Mouse (Mus musculus) lung, postnatal 36 days (tissue): Measurements from ENCODE around the gene Rps4x.

Experiments
- DNase-seq: peaks from one replicate; pipeline ENCODE4 v3.0.0; 2022; ENCODE audit warnings: mixed read lengths

The Rps4x gene

DNA sequence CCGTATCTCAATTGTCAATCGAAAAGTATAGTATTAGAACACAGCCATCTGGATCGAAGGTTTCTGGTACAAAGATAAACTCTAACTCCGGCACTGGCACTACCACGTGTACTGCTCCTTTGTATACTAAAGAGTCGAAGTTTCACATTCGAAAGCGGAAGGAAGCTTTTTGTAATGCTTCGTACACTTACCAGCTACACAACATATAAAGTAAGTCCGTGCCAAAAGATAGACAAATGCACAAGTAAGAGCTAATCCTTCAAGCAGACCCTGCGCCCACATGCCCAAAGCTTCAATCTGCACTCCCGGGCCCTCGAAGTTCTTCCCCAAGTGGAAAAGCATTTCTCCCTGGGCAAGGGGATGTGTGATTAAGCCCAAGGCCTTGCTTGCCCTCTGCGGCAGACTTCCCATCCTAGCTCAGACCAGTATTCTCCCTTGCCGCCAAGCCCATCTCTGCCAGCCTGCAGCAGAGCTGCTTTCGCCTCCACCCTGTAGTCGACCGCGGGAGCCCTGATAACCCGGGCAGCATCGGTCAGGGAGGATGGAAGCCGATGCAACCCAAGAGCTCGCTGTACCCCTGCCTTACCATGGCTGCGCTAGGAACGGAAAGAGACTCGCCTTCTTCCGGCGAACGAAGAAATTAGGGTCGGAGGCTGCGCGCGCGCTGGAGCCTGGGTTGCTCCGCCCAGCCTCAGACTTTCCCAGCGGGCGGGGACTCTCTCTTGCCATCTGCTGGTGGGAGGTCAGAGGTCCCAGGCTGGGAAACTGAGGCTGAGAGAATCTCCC lies at the start of gene Rps4x:
Gene Rps4x (minus strand): TSS at position 683 of the 786 bp plus-strand sequence.
- DNase-seq = peak; percentile 86

DNA sequence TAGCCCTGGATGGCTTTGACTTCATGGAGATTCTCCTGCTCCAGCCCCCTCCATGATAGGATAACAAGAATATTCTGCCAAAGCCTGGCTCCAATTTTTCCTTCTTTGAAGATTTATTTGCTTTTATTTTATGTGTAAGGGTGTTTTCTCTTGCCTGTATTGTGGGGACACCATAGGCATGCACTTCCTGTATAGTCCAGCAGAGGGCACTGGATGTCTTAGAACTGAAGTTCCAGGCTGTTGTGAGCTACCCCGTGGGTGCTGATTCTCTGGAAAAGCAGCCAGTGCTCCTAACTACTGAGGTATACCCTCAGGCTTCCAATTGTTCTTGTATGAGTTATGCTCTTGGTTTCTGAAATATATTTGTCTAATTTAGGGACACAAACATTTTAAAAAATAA lies 29.9 kb upstream of the Rps4x start:
- DNase-seq = peak; percentile 59

DNA sequence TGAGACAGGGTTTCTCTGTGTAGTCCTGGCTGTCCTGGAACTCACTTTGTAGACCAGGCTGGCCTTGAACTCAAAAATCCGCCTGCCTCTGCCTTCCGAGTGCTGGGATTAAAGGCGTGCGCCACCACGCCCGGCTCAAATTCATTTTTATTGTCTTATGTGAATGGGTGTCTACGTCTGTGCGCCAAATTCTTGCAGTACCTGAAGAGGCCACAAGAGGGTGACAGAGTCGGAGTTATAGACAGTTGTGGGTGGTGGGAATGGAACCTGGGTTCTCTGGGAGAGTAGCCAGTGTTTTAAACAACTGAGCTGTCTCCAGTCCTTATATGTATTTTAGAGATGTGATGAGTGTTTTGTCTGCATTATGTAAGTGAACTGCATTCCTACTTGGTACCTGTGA lies 26.2 kb upstream of the Rps4x start:
- DNase-seq = peak; percentile 28

DNA sequence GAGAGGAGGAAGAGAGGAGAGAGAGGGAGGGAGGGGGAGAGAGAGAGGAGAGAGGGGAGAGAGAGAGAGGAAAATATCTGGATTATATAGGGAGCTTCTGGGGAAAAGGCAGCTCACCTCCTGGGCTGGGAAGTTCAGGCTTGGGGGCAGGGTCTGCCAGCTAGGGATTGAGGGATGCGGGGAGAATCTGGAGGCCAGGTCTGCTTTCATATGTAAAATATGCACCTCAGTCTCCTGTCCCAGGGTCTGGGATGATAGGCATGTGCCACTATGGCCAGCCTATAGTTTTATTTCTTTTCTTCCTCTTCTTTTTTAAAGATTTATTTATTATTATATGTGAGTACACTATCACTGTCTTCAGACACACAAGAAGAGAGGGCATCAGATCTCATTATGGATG lies 1.6 kb upstream of the Rps4x start:
- DNase-seq = no peak

DNA sequence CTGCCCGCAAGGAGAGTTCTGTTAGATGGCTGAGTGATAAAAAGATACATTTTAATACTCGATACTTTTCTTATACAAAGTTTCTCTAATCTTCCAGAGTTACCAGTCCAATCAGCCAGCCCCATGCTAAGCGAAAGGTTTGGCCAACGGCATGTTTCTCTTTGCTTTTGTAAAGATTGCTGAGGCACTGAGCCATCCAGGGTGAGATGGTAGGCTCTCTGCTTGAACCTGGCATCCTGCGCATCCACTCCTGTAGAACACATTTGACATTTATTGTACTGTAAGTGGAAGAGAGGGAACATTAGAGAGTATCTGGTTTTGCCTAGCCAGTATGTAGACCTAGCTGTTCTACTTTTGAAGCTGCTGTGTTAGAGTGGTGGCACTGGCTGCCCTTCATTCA lies 387 bp upstream of the Rps4x start:
- DNase-seq = no peak

DNA sequence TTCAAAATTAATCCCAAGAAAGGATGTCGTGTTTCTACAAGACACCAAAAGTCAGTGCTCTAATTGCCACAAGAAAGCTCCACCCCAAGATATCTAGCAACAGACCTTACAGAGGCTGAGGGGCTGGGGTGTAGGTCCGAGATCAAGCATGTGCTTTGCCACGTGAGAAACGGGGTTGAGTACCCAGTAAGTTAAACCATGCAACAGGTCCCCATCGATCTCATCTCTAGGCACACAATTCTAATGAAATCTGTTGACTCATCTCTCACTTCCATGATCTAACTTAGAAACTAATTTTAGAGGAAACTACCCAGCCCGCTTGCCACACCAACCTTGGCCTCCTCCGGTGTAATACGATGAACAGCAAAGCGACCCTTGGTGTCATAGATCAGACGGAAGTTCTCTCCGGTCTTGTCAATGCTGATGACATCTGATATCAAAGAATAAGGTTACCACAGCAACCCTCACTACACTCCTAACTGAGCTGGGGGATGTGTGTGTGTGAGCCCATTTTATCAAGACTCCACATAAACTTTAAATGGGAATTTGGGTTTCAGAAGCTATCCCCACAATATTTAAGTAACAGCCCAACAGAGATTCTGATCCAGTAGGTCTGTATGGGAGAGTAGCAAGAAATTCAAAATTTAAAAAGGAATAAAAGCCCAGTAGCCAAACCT lies 2.0 kb downstream of the Rps4x start:
- no peak for DNase-seq

DNA sequence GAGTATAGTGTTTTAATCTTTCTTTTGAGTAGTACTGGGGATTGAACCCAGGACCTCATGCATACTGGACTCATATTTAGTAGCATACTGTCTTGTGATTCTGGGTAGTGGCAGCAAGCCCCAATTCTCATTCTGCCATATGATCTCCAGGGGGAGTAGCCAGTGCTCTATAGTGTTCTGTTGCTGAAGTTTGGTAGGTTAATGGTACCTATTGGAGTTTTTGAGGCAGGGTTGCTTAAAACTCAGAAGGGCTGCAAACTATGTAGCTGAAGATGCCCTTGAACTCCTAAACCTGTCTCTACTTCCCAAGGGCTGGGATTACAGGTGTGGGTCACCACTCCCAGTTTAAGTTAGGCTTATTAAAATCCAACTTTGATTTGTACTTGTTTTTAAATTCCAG lies 6.6 kb downstream of the Rps4x start:
- no peak for DNase-seq

DNA sequence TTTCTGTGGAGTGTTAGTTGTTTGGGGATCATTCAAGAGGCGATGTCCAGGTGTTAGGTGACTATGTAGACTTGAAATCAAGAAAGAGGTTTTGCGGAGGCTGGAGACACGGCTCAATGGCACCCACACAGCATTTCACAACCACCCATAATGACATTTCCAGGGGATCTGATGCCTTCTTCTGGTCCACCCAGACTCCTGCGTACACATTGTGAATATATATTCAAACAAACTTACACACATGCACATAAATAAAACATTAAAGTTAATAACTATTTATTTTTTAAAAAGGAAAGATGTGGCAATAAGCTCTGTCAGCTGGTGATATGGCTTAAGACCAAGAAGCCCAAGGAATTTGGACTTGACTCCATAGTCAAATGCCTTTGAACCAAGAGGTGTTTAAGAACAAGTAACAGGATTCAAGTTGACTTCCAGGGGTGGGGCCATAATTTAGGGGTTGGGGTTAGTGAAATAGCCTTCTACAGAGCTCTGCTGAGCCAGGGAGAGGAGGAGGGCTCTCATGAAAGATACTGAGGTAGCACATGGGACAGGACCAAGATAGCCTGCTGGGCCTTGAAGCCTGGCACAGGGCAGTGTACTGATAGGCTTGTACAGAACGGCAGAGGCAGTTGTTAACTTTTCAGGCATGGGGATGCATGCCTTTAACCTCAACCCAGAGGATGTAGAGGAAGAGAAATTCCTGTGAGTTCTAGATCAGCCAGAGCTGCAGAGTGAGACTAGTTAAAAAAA lies 13.5 kb downstream of the Rps4x start:
- DNase-seq = peak; percentile 30

DNA sequence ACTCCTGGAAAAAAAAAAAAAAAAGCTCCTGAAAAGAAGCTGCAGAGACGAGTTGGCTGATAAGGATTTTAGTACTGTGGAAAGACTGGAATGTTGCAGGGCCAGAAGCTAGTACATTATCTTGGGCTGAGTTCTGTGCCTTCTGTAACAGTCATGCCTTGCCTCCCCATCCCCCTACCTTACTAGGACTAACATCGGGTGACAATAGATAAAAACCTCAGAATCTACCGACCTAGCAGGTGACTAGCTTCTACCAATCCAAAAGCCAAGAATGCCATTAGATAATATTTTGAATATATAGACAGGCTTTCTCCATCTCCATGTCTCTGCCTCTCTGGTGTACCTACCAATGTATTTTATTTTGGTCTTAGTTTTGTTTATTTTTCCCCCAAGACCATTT lies 18.3 kb downstream of the Rps4x start:
- no peak for DNase-seq

DNA sequence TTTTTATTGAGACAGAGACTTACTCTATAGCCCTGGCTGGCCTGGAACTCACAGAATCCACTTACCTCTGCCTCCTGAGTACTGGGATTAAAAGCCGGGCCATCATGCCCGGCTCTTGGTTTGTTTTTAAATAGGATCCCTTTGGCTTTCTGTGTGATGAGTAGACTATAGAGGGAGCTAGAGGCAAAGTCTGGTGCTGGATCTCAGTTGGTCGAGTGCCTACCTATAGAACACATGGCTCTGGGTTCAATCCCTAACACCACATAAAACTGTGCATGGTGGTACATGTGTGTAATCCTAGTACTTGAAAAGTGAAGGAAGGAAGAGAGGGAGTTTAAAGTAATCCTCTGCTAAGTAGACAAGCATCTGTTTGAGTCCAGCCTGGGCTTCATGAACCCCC lies 19.1 kb downstream of the Rps4x start:
- DNase-seq = no peak

DNA sequence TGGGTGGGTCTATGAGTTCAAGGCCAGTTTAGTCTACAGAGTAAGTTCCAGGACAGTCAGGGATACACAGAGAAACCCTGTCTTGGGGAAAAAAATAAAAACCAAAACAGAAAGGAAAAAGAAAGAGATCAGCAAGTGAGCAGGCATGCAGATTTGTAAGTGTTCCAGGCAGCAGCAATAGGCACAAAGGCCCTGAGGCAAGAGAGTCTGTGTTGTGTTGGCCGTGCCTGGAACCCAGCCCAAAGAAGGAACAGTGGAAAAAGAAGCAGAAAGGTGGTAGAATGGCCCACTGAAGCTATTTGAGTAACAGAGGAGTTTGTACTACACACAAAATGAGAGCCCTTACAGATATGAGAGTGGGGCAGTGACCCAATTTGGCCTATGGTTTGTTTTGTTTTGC lies 19.5 kb downstream of the Rps4x start:
- DNase-seq = no peak

DNA sequence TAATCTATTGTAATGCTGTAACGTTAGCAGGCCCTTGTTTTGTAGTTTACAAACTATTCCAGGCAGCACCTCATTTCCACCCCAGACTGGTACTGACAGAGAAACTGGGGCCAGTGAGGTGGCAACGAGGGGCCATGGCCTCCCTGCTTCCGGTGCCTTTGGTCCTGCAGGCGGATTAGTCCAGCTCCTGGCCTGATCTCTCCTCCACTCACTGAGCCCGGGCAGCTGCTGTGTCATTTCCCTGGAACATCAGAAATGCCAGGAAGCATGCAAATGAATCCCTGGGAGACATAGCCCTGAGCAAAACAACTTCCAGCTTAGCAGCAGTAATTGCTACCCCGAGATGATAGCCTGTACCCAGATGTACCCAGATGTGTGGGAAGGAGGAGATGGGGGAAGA lies 22.2 kb downstream of the Rps4x start:
- DNase-seq = no peak

DNA sequence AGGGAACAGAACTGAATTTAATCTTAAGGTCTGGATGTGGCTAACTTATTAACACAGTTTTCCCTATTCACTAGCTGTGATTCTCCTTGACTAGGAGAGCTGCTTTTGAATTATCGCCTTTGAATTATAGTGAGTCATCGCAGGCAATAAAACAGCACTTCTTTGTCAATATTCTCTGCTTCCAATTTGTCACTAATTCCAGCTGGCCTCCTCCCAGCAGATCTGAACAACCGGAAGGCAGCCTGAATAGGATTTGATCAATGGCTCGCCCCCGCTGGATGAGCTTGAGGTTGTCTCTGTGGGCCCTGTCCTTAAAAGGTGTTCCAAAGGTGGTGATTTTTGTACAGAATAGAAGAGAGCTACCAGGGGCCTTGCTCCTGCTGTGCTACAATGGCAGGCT lies 22.7 kb downstream of the Rps4x start:
- DNase-seq = no peak

DNA sequence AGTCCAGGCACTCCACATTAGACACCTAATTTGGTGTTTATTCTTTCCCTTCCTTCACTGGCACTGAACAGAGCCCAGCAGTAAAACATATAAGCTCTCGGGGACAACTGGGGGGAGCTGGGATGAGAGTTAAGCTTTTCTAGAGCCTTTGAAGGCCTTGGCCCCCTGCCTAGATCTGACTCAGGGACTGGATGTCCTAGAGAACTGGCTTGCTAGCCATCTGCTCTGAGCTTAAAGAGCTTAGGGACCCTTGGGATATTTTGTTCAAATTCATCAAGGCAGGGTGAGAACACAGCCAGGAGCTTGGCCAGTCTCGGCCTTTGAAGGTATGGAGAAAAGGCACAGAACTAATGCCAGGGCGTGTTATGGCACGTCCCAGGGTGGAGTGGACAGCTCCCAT lies 25.7 kb downstream of the Rps4x start:
- no peak for DNase-seq

DNA sequence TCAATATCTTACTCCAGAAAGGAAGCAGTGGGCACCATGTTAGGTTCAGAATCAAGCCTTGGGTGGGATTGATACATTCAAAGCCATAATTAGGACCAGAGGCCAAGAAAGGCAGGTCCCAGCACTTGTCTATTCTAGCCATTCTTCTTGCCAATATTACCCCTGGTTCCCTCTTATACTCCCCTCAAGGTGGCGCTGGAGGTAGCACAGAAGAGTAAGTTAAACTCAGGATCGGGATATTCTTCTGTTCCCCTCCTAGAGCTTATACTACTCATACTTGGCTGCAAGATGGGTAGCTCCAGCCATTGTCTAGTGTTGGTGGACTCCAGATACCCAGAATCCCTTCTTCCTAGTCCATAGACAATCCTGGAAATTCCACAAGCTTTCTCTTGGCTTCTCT lies 26.1 kb downstream of the Rps4x start:
- peak; percentile 11 for DNase-seq

DNA sequence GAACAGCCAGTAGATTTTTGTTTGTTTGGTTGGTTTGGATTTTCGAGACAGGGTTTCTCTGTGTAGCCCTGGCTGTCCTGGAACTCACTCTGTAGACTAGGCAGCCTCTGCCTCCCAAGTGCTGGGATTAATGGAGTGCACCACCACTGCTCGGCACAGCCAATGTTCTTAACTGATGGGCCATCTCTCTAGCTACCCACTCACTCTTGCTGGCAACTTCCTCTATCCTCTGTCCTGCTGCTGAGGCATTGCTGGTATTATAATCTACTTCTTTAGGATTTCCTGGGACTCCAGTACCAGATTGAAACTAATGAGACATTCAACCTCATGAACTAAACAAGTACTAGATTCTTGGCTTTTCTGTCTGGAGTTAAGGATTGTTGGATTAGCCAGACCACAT lies 28.7 kb downstream of the Rps4x start:
- no peak for DNase-seq

DNA sequence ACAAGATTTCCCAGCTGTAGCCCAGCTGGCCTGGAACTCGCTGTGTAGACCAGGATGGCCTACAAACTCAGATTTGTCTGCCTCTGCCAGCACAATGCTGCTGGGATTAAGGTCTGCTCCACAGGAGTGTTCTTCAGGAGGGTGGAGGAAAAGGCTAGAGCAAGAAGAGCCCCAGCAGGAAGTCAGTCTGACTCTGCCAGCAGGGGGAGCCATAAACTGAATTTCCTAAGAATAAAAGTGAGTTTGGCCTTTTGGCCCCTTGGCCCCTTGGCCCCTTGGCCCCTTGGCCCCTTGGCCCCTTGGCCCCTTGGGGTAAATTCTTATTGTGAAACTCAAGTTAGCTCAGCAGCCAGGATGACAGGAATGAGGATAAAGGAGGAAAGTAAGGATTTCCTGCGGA lies 29.4 kb downstream of the Rps4x start:
- DNase-seq = peak; percentile 64

DNA sequence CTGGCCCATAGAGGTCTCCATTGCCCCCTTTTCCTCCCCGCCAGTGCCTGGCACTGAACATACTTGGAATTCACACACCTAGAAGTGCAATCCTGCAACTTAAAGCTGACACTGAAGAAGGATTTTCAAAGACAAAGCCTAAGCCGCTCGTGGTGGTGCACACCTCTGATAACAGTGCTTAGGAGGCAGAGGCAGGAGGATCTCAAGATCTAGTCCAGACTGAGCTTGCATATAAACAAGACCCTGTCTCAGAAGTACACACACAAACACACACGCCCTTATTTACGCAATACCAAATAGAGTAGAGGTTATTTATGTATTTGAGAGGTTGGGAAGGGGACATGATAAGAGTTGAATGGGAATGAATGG lies 31.8 kb downstream of the Rps4x start:
- no peak for DNase-seq

DNA sequence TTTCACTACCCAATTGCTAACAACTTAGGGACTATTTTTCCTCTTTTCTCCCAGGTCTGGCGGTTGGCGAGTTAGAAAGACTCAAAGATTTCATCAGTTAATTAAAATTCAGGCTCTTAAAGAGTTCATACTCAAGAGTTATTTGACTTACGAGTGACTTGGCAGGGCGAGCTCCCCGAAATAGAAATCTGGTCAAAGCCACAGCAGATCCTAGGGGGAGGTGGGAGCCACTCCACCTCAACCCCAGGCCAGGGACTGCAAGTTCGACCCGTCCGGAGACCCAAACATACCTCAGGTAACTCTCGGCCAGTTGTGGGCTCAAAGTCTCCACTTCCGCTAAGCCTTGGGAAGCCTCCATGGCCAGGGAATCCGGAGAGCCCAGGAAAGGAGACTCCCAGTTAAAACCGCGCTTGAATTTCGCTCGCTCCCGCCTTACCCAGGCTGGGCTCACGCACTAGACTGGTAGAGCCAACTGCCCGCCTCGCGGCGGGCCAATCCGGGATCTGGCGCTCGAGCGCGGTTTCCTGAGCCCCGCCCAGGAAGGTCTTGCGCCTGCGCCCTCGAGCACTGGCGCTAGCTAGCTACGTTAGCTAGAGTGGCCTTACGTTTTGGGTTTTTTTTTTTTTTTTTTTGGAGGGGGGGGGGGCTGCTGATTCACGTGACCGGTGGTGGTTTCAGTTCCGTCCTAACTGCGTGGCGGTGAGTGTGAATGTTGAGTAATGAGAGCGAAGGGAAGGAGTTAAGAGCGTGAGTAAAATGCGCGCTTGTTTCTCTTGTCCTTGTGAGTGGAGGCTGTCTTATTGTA lies 32.4 kb downstream of the Rps4x start, which contains the start of gene Ercc6l:
Gene Ercc6l (minus strand): TSS at position 474 of the 805 bp plus-strand sequence.
- peak; percentile 91 for DNase-seq

DNA sequence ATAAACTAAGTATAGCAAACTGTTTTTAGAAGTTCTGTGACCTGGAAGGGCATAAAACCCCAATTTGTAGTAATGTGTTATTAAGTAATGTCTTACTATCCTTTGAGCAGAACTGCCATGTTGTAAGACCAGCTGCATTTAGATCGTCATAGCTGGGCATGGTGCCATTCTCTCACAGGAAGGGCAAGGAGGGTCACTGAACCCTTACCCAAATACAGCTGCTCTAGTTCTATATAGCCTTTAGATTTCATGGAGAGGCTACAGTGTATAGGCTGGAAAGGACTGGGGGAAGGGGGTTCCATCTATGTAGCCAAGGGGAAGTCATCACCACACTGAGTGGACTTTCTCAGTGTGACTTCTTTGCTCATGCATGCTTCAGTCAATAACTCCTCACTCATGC lies 48.0 kb downstream of the Rps4x start:
- DNase-seq = no peak
